ENCODE assay signal across 30 mouse cellular contexts in the genomic region with DNA sequence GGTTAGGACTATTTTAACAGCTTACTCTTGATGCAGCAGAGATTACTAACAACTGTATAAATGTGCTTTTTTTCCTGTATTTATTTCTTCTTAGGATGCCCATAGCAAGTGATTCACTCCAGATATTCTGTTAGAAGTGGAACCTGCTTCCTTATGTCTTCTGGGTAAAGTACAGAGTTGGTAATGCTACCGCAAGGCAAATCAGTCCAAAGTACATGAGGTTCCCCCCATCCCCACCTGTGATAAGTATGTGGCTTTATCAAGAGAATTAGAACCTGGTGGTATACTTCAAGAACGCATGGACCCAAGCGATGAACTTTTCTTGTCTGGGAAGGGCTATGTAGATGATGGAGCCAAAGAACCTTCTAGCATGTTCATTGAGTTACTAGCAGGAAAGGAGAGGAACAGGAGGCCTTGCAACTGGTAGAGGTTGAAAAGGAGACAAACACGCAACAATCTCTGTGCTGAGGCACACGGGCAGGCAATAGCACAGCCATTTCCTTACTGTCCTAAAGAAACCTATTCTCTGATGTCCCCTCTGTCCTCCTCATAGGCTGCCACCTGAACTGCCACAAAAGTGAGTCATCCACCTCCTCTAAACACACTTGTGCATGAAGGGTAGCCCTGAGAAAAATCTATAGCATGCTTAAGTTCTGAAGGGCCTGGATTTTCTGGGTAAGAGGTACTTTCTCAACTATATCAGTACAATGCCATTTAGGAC. TPM values are rescaled to one million over a fixed set of nuclear protein-coding genes. Genes with fewer than 3 reads are reported as not detected.
"Had no signal": no experiment of that assay in that cellular context is flagged by ENCODE, and none has a peak within 500 bp of the region (broad histone marks: within the 10 kb centered on the region; RNA-seq: fewer than 3 reads in every experiment).

No protein-coding gene starts in this region.

- DNase-seq: cerebellum, adult 18-20 months; cerebellum, adult 2 months; cerebellum, adult 8-10 months; cerebellum, adult 9-10 months; cerebellum, adult 9-11 months; cerebellum, postnatal 10 days; cerebellum, postnatal 14 days; cerebellum, postnatal 25 days; cerebellum, postnatal 36 days; embryo, embryonic 11 days; forebrain, postnatal 0 days; gastrocnemius, adult 2 months; gastrocnemius, postnatal 10 days; gastrocnemius, postnatal 14 days; gastrocnemius, postnatal 25 days; gastrocnemius, postnatal 36 days; heart, adult 18-20 months; heart, adult 2 months had no signal

- H3K9ac ChIP-seq: embryonic facial prominence, embryonic 12.5 days; embryonic facial prominence, embryonic 13.5 days; embryonic facial prominence, embryonic 15.5 days; forebrain, embryonic 12.5 days; forebrain, embryonic 13.5 days; forebrain, postnatal 0 days had no signal

- H3K9me3 ChIP-seq: embryonic facial prominence, embryonic 10.5 days; embryonic facial prominence, embryonic 12.5 days; embryonic facial prominence, embryonic 13.5 days; embryonic facial prominence, embryonic 15.5 days; forebrain, embryonic 10.5 days; forebrain, embryonic 12.5 days; forebrain, embryonic 13.5 days had no signal

- ATAC-seq: forebrain, embryonic 13.5 days; forebrain, embryonic 14.5 days; forebrain, embryonic 16.5 days; forebrain, postnatal 0 days had no signal

- H3K36me3 ChIP-seq: embryonic facial prominence, embryonic 10.5 days; embryonic facial prominence, embryonic 12.5 days; embryonic facial prominence, embryonic 13.5 days; embryonic facial prominence, embryonic 15.5 days; forebrain, embryonic 10.5 days; forebrain, embryonic 12.5 days had no signal

- H3K27ac ChIP-seq: embryonic facial prominence, embryonic 10.5 days; embryonic facial prominence, embryonic 12.5 days; embryonic facial prominence, embryonic 13.5 days; embryonic facial prominence, embryonic 15.5 days; forebrain, embryonic 10.5 days; forebrain, embryonic 12.5 days; forebrain, embryonic 13.5 days; gastrocnemius, adult 2 months; heart, adult 2 months had no signal

- H3K4me2 ChIP-seq: embryonic facial prominence, embryonic 12.5 days; embryonic facial prominence, embryonic 13.5 days; embryonic facial prominence, embryonic 15.5 days; forebrain, embryonic 12.5 days; forebrain, embryonic 13.5 days had no signal

- H3K4me3 ChIP-seq: embryonic facial prominence, embryonic 10.5 days; embryonic facial prominence, embryonic 12.5 days; embryonic facial prominence, embryonic 13.5 days; embryonic facial prominence, embryonic 15.5 days; erythroblast, embryonic 14.5 days; forebrain, embryonic 10.5 days; forebrain, embryonic 12.5 days; forebrain, embryonic 13.5 days; gastrocnemius, adult 2 months; heart, adult 2 months had no signal

RNA-seq across cellular contexts. Expression of gene Nrn1, which starts 14.5 kb away (rescaled TPM):
- total RNA-seq: common myeloid progenitor, adult 5-6 weeks; granulocyte monocyte progenitor cell, adult 5-6 weeks had no signal
